Comparison of ENCODE assay signal across 9 mouse cellular contexts in the genomic region with DNA sequence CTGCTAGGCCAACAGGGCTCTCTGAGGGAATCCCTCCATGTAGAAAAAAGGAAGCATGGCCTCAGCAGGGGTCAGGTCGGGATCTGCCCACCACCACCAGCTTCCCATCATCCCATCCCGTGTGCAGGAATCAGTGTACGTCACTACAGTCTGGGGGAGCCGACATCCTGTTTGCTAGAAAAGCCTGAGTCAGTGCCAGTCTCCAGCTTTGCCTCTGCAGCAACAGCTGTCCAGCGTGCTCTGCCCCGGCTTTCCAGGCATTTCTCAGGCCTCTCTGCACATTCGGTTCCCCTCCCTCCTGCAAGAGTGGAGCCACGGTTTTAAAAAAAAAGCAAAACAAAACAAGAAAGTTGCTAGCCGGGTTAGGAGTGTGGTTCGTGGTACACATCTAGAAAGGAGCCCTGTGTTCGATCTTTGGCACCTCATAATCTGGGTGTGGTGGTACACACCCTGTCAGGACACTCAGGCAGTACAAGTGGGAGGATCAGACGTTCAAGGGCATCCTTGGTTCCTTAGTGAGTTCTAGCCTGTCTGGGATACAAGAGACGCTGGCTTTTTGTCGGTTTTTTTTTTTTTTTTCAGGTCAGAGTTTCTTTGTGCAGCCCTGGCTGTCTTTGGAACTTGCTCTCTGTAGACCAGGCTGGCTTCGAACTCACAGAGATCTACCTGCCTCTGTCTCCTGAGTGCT. TPM values are rescaled to one million over a fixed set of nuclear protein-coding genes. Genes with fewer than 3 reads are reported as not detected.
DNase-seq lines count a peak whose midpoint lies in the region; ATAC-seq lines count a peak whose summit lies in the region.
"Had no signal": no experiment of that assay in that cellular context is flagged by ENCODE, and none has a peak within 500 bp of the region (broad histone marks: within the 10 kb centered on the region; RNA-seq: fewer than 3 reads in every experiment).

No protein-coding gene starts in this region.

- no peaks in the 10 kb centered on the region for H3K9me3 ChIP-seq in heart, embryonic 14.5 days (ENCODE audit: control insufficient read depth, low read length)
- no peaks in the 10 kb centered on the region for H3K9me3 ChIP-seq in limb, embryonic 12.5 days

- no peak overlapping the region for H3K4me3 ChIP-seq in heart, embryonic 14.5 days (ENCODE audit: control insufficient read depth in 1 of 2, insufficient read depth in 1 of 2, low read depth in 1 of 2, low read length in 2 of 2)
- no peak overlapping the region for H3K4me3 ChIP-seq in limb, embryonic 12.5 days (replicated peaks)

- H3K27me3 ChIP-seq in heart, embryonic 14.5 days (ENCODE audit: control insufficient read depth, insufficient read depth, low read length) = no peaks in the 10 kb centered on the region
- no peaks in the 10 kb centered on the region for H3K27me3 ChIP-seq in limb, embryonic 12.5 days
- H3K27me3 ChIP-seq: Patski had no signal

- H3K4me2 ChIP-seq in heart, embryonic 14.5 days (ENCODE audit: low read length) = no peak overlapping the region
- H3K4me2 ChIP-seq in limb, embryonic 12.5 days = peak overlapping the region; percentile 66; the same call in 1 of the 2 replicates

- WGBS in heart, embryonic 14.5 days = 41% methylated on average over 15 of the region's 15 CpGs
- 27% methylated on average over 15 of the region's 15 CpGs for WGBS in limb, embryonic 12.5 days

- no peak for ATAC-seq in heart, embryonic 14.5 days (ENCODE audit: insufficient number of reproducible peaks, insufficient read depth, low FRiP score, low read depth)
- no peak for ATAC-seq in limb, embryonic 12.5 days (ENCODE audit: insufficient number of reproducible peaks, insufficient read depth, low FRiP score, low TSS enrichment, low read depth)
- ATAC-seq: Patski had no signal

- H3K36me3 ChIP-seq in heart, embryonic 14.5 days (ENCODE audit: control insufficient read depth, insufficient read depth, low read length) = no peaks in the 10 kb centered on the region
- H3K36me3 ChIP-seq in limb, embryonic 12.5 days = no peaks in the 10 kb centered on the region

- peak overlapping the region; percentile 42; the same call in 1 of the 2 replicates for H3K9ac ChIP-seq in heart, embryonic 14.5 days (ENCODE audit: low read length)
- no peak overlapping the region; the same call in 1 of the 2 replicates for H3K9ac ChIP-seq in limb, embryonic 12.5 days (replicated peaks)

- H3K4me1 ChIP-seq in heart, embryonic 14.5 days (ENCODE audit: control insufficient read depth in 2 of 2, insufficient read depth in 2 of 2, low read length in 2 of 2) = peaks cover 38 to 58% of the 10 kb centered on the region in 2 experiments
- H3K4me1 ChIP-seq in limb, embryonic 12.5 days (replicated peaks) = peaks cover 57% of the 10 kb centered on the region

- peak overlapping the region; percentile 24 to 78 for H3K27ac ChIP-seq in heart, embryonic 14.5 days (replicated peaks in 1 of 2; ENCODE audit: control insufficient read depth in 1 of 2, insufficient read depth in 1 of 2, low read depth in 2 of 2, low read length in 2 of 2)
- H3K27ac ChIP-seq in limb, embryonic 12.5 days = peak overlapping the region; percentile 95

- DNase-seq in gastrocnemius, postnatal 14 days = peak; percentile 62
- DNase-seq in gastrocnemius, postnatal 36 days = no peak
- DNase-seq in ZHBTc4 (ENCODE audit: low read depth, low spot score) = peak; percentile 70
- DNase-seq in testis, postnatal 10 days (ENCODE audit: low spot score) = peak; percentile 60
- no peak for DNase-seq in left cerebral cortex, postnatal 25 days (ENCODE audit: low spot score in 2 of 2)
- DNase-seq in Muller cell, postnatal 12 days (ENCODE audit: inconsistent ontology term) = no peak

- intact Hi-C loops in gastrocnemius, postnatal 14 days (cut with DNase I; ENCODE audit: low total_unique reads) = no loop called here
- intact Hi-C loops in gastrocnemius, postnatal 36 days (cut with DNase I) = loop anchor here (5.0 kb wide), 1 partner anchor 33 kb away; the partner anchor contains the start of gene Ddit4
- intact Hi-C loops in left cerebral cortex, postnatal 25 days (cut with DNase I) = no loop called here

RNA-seq across cellular contexts. Expression of gene Ddit4, which starts 32.0 kb away (rescaled TPM):
- total RNA-seq in gastrocnemius, postnatal 14 days (2021) = 10 to 100 TPM; 15.4 to 70.6 TPM
- total RNA-seq in gastrocnemius, postnatal 36 days (2021) = 10 to 100 TPM; 18.2 to 39.3 TPM
- polyA plus RNA-seq in heart, embryonic 14.5 days (2014; fragmentation: Nextera tagmentation; extraction: Ambion mirVana) = 0.70 and 2.4 TPM in 2 replicates
- 90.7 and 91.8 TPM in 2 replicates for polyA plus RNA-seq in limb, embryonic 12.5 days (2016; fragmentation: Nextera tagmentation; extraction: Ambion mirVana)
- total RNA-seq in left cerebral cortex, postnatal 25 days (2021) = 10 to 100 TPM; 40.8 to 42.6 TPM

RNA-seq across cellular contexts. Expression of gene Dnajb12, which starts 40.3 kb away (rescaled TPM):
- 10 to 100 TPM; 45.5 to 47.5 TPM for total RNA-seq in gastrocnemius, postnatal 14 days (2021)
- total RNA-seq in gastrocnemius, postnatal 36 days (2021) = 10 to 100 TPM; 54.7 to 61.2 TPM
- polyA plus RNA-seq in heart, embryonic 14.5 days (2014; fragmentation: Nextera tagmentation; extraction: Ambion mirVana) = 26.9 and 28.6 TPM in 2 replicates
- polyA plus RNA-seq in limb, embryonic 12.5 days (2016; fragmentation: Nextera tagmentation; extraction: Ambion mirVana) = 17.6 and 20.7 TPM in 2 replicates
- total RNA-seq in left cerebral cortex, postnatal 25 days (2021) = 10 to 100 TPM; 49.7 to 52.8 TPM

Comparison
In these comparisons a context has a peak if more than half of its experiments do, and no peak if none do; other contexts are left out.
1. DNase-seq: peak in gastrocnemius, postnatal 14 days (single experiment), ZHBTc4 (single experiment) and testis, postnatal 10 days (single experiment); none in gastrocnemius, postnatal 36 days (0 of 2), left cerebral cortex, postnatal 25 days (0 of 2) and Muller cell, postnatal 12 days (single experiment).